Mouse (Mus musculus): ENCODE data around the gene Gm20388. TPM values are rescaled to one million over a fixed set of nuclear protein-coding genes. Genes with fewer than 3 reads are reported as not detected.

The Gm20388 gene
- polyA plus RNA-seq, 1 experiment from 2014 or later = not detected

GRCm38 (mm10) chr8:123781256-123781655 lies 3870.6 kb downstream of the Gm20388 start:
- no peak overlapping the region for H3K4me3 ChIP-seq
- H3K36me3 ChIP-seq = no peaks in the 10 kb centered on the region
- no peak overlapping the region for H3K9ac ChIP-seq
- H3K4me1 ChIP-seq = peaks cover 16% of the 10 kb centered on the region
- no peak overlapping the region for H3K27ac ChIP-seq
- WGBS = 70% methylated on average over 8 of the region's 8 CpGs
- H3K4me2 ChIP-seq = no peak overlapping the region
- no peaks in the 10 kb centered on the region for H3K27me3 ChIP-seq
- H3K9me3 ChIP-seq = no peaks in the 10 kb centered on the region
- ATAC-seq (ENCODE audit: insufficient number of reproducible peaks, insufficient read depth, low FRiP score, low TSS enrichment, low read depth) = no peak

GRCm38 (mm10) chr8:123783525-123784249 lies 3873.0 kb downstream of the Gm20388 start:
- H3K4me3 ChIP-seq = no peak overlapping the region
- H3K9ac ChIP-seq = no peak overlapping the region
- no peaks in the 10 kb centered on the region for H3K27me3 ChIP-seq
- 11% methylated on average over 6 of the region's 6 CpGs for WGBS
- no peaks in the 10 kb centered on the region for H3K9me3 ChIP-seq
- no peak overlapping the region for H3K4me2 ChIP-seq
- H3K36me3 ChIP-seq = no peaks in the 10 kb centered on the region
- peaks cover 19% of the 10 kb centered on the region for H3K4me1 ChIP-seq
- no peak overlapping the region for H3K27ac ChIP-seq
- peak; percentile 70; the same call in 1 of the 2 replicates for ATAC-seq (ENCODE audit: insufficient number of reproducible peaks, insufficient read depth, low FRiP score, low TSS enrichment, low read depth)

- Histone ChIP-seq H3K4me3 (no peak overlapping the region), H3K4me2 (no peak overlapping the region), H3K27ac (no peak overlapping the region), H3K27me3 (no peaks in the 10 kb centered on the region), H3K4me1 (peaks cover 10% of the 10 kb centered on the region; the same call in 1 of the 2 replicates), H3K9me3 (no peaks in the 10 kb centered on the region), H3K9ac (no peak overlapping the region), H3K36me3 (no peaks in the 10 kb centered on the region)
- WGBS = 77% methylated on average over 6 of the region's 6 CpGs
- ATAC-seq (ENCODE audit: insufficient number of reproducible peaks, insufficient read depth, low FRiP score, low TSS enrichment, low read depth) = no peak
These were observed 3875.5 kb downstream of the Gm20388 start for GRCm38 (mm10) chr8:123786166-123786565.

DNA sequence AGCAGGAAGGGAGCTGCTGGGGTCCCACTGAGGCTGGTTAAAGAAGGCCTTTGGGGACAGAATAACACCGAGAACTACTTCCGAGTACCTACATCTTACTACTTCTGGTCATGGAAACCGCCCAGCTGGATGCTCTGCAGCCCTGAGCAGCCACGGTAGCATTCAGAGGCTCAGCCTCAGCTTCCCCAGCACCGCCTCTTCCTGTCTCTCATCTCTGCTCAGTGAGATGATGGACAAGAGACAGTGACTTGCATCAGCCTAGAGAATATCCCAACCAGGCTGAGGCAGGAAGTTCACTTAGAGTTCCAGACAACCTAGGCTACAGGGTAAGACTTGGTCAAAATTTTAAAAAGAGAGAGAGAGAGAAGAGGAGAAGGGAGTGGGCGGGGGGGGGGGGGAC lies 3876.0 kb downstream of the Gm20388 start:
- Histone ChIP-seq H3K4me2 (no peak overlapping the region), H3K27ac (no peak overlapping the region), H3K36me3 (no peaks in the 10 kb centered on the region), H3K9me3 (no peaks in the 10 kb centered on the region), H3K27me3 (no peaks in the 10 kb centered on the region), H3K4me1 (peaks cover 12% of the 10 kb centered on the region; the same call in 1 of the 2 replicates), H3K4me3 (no peak overlapping the region), H3K9ac (no peak overlapping the region; the same call in 1 of the 2 replicates)
- ATAC-seq (ENCODE audit: insufficient number of reproducible peaks, insufficient read depth, low FRiP score, low TSS enrichment, low read depth) = no peak
- 73% methylated on average over 5 of the region's 6 CpGs for WGBS

- H3K9me3 ChIP-seq = no peaks in the 10 kb centered on the region
- H3K9ac ChIP-seq = no peak overlapping the region
- ATAC-seq (ENCODE audit: insufficient number of reproducible peaks, insufficient read depth, low FRiP score, low TSS enrichment, low read depth) = no peak
- peak overlapping the region; percentile 23; the same call in 1 of the 2 replicates for H3K4me2 ChIP-seq
- WGBS = 53% methylated on average over 21 of the region's 21 CpGs
- no peaks in the 10 kb centered on the region for H3K27me3 ChIP-seq
- no peaks in the 10 kb centered on the region for H3K36me3 ChIP-seq
- H3K4me3 ChIP-seq = no peak overlapping the region
- no peak overlapping the region for H3K27ac ChIP-seq
- H3K4me1 ChIP-seq = peaks cover 12% of the 10 kb centered on the region; the same call in 1 of the 2 replicates
These were observed 3876.7 kb downstream of the Gm20388 start for GRCm38 (mm10) chr8:123787254-123787897.

DNA sequence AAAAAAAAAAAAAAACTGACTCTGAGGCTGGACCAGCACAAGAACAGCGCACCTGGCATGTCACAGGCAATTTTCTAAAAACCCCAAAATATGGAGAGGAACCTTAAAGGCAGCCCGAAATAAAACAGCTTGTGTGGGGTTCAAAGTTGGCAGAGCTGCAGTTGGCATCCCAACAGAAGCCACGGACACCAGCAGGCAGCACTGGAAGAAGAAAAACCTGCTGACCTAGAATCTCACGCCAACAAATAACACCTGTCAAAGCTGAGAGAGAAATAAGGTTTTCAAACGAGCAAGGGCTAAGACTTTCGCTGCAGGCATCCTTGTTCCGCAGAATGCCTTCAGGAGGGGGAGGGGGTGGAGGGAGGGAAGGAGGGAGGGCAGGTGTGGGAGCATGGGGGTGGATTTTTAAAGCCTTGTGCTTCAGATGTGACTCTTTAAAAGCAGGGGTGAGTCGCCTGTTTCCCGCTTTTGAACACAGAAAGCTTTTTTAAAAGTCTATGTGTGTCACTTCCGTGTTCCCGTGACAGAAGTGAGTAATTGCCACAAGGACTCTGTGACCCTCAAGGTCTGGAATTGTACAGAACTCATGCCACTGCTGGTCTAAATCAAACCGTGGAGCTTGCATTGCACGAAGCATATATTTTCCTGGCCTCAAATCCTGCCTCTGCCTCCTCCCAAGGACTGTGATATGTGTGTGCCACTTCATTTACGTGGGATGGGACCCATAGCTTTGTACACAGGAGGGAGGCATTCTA lies 3878.0 kb downstream of the Gm20388 start:
- Histone ChIP-seq H3K36me3 (no peaks in the 10 kb centered on the region), H3K27ac (no peak overlapping the region; the same call in 1 of the 2 replicates), H3K27me3 (no peaks in the 10 kb centered on the region), H3K4me1 (peaks cover 10% of the 10 kb centered on the region; the same call in 1 of the 2 replicates), H3K9me3 (no peaks in the 10 kb centered on the region), H3K4me3 (no peak overlapping the region), H3K4me2 (no peak overlapping the region), H3K9ac (no peak overlapping the region)
- no peak for ATAC-seq (ENCODE audit: insufficient number of reproducible peaks, insufficient read depth, low FRiP score, low TSS enrichment, low read depth)
- 36% methylated on average over 14 of the region's 14 CpGs for WGBS

- Histone ChIP-seq H3K4me2 (no peak overlapping the region), H3K4me3 (no peak overlapping the region), H3K27ac (no peak overlapping the region), H3K27me3 (no peaks in the 10 kb centered on the region), H3K9ac (no peak overlapping the region), H3K4me1 (peaks cover 8% of the 10 kb centered on the region; the same call in 1 of the 2 replicates), H3K36me3 (no peaks in the 10 kb centered on the region), H3K9me3 (no peaks in the 10 kb centered on the region)
- WGBS = 64% methylated on average over 9 of the region's 9 CpGs
- ATAC-seq (ENCODE audit: insufficient number of reproducible peaks, insufficient read depth, low FRiP score, low TSS enrichment, low read depth) = no peak
These were observed 3878.8 kb downstream of the Gm20388 start for GRCm38 (mm10) chr8:123789461-123789860.

- H3K4me1 ChIP-seq = peaks cover 8% of the 10 kb centered on the region; the same call in 1 of the 2 replicates
- H3K4me2 ChIP-seq = no peak overlapping the region
- no peaks in the 10 kb centered on the region for H3K27me3 ChIP-seq
- H3K9me3 ChIP-seq = no peaks in the 10 kb centered on the region
- ATAC-seq (ENCODE audit: insufficient number of reproducible peaks, insufficient read depth, low FRiP score, low TSS enrichment, low read depth) = no peak
- H3K27ac ChIP-seq = no peak overlapping the region
- 1% methylated on average over 4 of the region's 4 CpGs for WGBS
- H3K9ac ChIP-seq = no peak overlapping the region
- no peaks in the 10 kb centered on the region for H3K36me3 ChIP-seq
- H3K4me3 ChIP-seq = no peak overlapping the region
These were observed 3879.3 kb downstream of the Gm20388 start for GRCm38 (mm10) chr8:123789970-123790369.

GRCm38 (mm10) chr8:123791101-123791844 lies 3880.6 kb downstream of the Gm20388 start:
- no peak overlapping the region; the same call in 1 of the 2 replicates for H3K9ac ChIP-seq

DNA sequence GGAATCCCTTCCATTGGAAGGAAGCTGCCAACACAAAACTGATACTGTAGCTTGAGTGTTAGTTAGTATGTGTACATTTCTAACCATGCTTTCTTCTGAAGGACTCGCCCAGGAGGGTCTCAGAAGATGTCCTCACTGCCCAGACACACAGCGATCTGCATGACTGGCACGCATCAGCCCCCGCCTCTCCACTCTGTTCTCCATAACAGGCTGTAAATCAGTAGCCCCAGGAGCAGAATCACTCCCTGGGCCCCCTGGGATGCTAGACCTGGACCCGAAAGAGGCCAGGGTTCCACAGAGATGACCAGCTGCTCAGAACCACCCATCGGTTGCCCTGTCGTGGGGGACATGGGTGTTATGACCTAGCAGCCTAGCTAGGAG lies 3881.2 kb downstream of the Gm20388 start:
- no peaks in the 10 kb centered on the region for H3K36me3 ChIP-seq
- no peak overlapping the region for H3K27ac ChIP-seq
- H3K9me3 ChIP-seq = no peaks in the 10 kb centered on the region
- H3K27me3 ChIP-seq = no peaks in the 10 kb centered on the region
- no peak overlapping the region for H3K4me3 ChIP-seq
- H3K4me2 ChIP-seq = no peak overlapping the region
- peaks cover 8% of the 10 kb centered on the region; the same call in 1 of the 2 replicates for H3K4me1 ChIP-seq
- ATAC-seq (ENCODE audit: insufficient number of reproducible peaks, insufficient read depth, low FRiP score, low TSS enrichment, low read depth) = no peak
- H3K9ac ChIP-seq = no peak overlapping the region; the same call in 1 of the 2 replicates
- 81% methylated on average over 7 of the region's 7 CpGs for WGBS

More at GRCm38 (mm10) chr8:123791101-123791844, 3880.6 kb downstream of the Gm20388 start:
- peaks cover 8% of the 10 kb centered on the region; the same call in 1 of the 2 replicates for H3K4me1 ChIP-seq
- H3K4me2 ChIP-seq = no peak overlapping the region
- H3K4me3 ChIP-seq = no peak overlapping the region
- ATAC-seq (ENCODE audit: insufficient number of reproducible peaks, insufficient read depth, low FRiP score, low TSS enrichment, low read depth) = no peak
- no peaks in the 10 kb centered on the region for H3K27me3 ChIP-seq
- 63% methylated on average over 16 of the region's 16 CpGs for WGBS
- H3K27ac ChIP-seq = no peak overlapping the region
- no peaks in the 10 kb centered on the region for H3K9me3 ChIP-seq
- no peaks in the 10 kb centered on the region for H3K36me3 ChIP-seq

DNA sequence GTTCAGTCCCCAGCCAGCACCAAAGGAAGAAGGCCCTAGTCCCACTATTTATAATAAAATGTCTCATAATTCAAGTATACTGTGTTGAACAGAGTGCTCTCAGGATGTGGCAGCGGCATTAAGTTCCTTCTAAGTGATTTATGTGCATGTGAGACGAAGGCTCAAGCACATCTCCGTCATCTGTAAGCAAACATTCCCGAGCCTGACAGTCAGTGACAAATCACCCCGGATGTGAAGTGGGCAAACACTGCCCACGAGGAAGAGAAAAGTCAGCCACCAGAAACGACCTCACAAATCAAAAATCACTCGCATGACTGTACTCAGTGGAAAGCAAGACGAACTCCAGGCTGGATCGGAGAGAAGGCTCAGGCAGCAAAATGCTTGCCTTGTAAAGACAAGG lies 3883.3 kb downstream of the Gm20388 start:
- H3K36me3 ChIP-seq = no peaks in the 10 kb centered on the region
- no peak overlapping the region for H3K4me2 ChIP-seq
- 66% methylated on average over 10 of the region's 10 CpGs for WGBS
- no peaks in the 10 kb centered on the region for H3K27me3 ChIP-seq
- H3K4me3 ChIP-seq = no peak overlapping the region
- no peaks in the 10 kb centered on the region for H3K9me3 ChIP-seq
- H3K9ac ChIP-seq = no peak overlapping the region
- no peak for ATAC-seq (ENCODE audit: insufficient number of reproducible peaks, insufficient read depth, low FRiP score, low TSS enrichment, low read depth)
- H3K4me1 ChIP-seq = peaks cover 7% of the 10 kb centered on the region
- H3K27ac ChIP-seq = no peak overlapping the region
